Mouse (Mus musculus) cortical plate, adult 2 months (tissue): ENCODE data around the gene Ifrd1.

Experiments used
- CTCF ChIP-seq: fragments of 200-500 bp; IDR thresholded peaks from 2 replicates; pipeline ENCODE4 v1.5.1; 2011; ENCODE audit warnings: mild to moderate bottlenecking, control low read depth, low read length; ENCODE audit not compliant: insufficient read depth; ENCODE audit errors: extremely low read depth
- POLR2A ChIP-seq: fragments of 200-500 bp; IDR thresholded peaks from 2 replicates; pipeline ENCODE4 v1.6.1; 2011; ENCODE audit warnings: mild to moderate bottlenecking, low read length, control low read depth; ENCODE audit not compliant: insufficient read depth; ENCODE audit errors: extremely low read depth

DNA sequence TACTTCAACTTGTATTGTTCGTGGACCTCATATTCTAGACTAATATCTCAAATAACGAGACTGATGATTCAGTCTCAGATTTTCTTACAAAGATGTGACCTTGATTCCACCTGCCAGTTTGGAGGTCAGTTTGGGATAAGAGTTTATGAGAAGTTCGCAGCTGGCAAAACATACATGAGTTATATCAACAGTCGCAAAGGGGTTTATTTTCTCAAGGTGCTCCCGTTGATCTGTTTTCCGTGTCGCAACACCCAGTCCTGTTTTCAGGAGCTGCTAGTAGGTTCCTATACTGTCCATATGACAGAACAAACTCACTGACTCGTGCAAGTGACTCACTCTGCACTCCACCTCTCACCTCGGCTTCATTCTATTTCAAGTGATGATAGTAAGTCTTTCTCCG is 24.6 kb downstream of the Ifrd1 start:
- TF ChIP-seq CTCF = no peak
- no peak for TF ChIP-seq POLR2A
